9 mouse cellular contexts compared by ENCODE assay signal in the genomic region with DNA sequence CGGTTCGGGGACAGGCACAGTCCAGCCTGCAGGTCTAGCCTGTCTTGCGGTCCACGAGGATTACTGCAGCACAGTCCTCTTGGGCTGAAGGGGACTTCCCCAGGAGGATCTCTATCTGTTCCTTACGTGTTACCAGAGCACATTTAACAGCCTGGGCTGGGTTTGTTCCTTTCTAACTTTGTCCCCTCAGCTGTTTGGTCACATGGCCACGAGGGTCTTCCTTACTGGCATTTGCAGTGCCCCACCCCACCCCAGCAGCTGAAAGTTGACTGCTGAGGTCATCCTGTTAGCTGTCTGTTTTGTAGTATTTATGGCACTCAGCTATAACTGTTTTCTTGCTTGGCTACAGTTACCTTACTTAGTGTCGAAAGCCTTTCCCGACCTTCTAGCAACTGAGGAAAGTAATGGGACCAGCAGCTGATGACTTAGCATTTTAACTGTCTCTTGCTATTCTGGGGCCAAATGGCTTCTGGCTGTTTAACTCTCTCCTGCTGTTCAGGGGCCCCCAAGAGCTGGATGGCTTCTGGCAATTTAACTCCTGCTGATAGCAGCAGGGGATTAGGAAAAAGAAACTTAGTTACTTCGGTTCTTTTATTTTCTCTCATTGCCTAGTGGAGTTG. TPM values are rescaled to one million over a fixed set of nuclear protein-coding genes. Genes with fewer than 3 reads are reported as not detected.
DNase-seq lines count a peak whose midpoint lies in the region; ATAC-seq and TF ChIP-seq lines count a peak whose summit lies in the region.
"Had no signal": no experiment of that assay in that cellular context is flagged by ENCODE, and none has a peak within 500 bp of the region (broad histone marks: within the 10 kb centered on the region; RNA-seq: fewer than 3 reads in every experiment).

No protein-coding gene starts in this region.

- H3K4me1 ChIP-seq in limb, embryonic 14.5 days (ENCODE audit: control insufficient read depth, insufficient read depth, low read length): peaks cover 3% of the 10 kb centered on the region
- H3K4me1 ChIP-seq in hindbrain, embryonic 12.5 days: peaks cover 7% of the 10 kb centered on the region; the same call in 1 of the 2 replicates

- peak; percentile 19 for DNase-seq in layer of hippocampus, adult 9-11 months
- no peak for DNase-seq in layer of hippocampus, adult 18-20 months (ENCODE audit: low spot score in 2 of 2)
- DNase-seq in ZHBTc4 (ENCODE audit: low read depth, low spot score): peak; percentile 28
- peak; percentile 36 for DNase-seq in limb, embryonic 14.5 days (ENCODE audit: low spot score)
- DNase-seq in thymus, postnatal 14 days: peak; percentile 39
- DNase-seq in lung, postnatal 25 days (ENCODE audit: low spot score): no peak
- DNase-seq: adrenal gland, postnatal 25 days had no signal

- H3K36me3 ChIP-seq in limb, embryonic 14.5 days (ENCODE audit: control insufficient read depth, insufficient read depth, low read length): no peaks in the 10 kb centered on the region
- no peaks in the 10 kb centered on the region for H3K36me3 ChIP-seq in hindbrain, embryonic 12.5 days
- H3K36me3 ChIP-seq: hindbrain, embryonic 10.5 days had no signal

- WGBS in limb, embryonic 14.5 days: 18% methylated on average over 9 of the region's 9 CpGs
- WGBS in hindbrain, embryonic 12.5 days: 26% methylated on average over 9 of the region's 9 CpGs

- no peak for TF ChIP-seq POLR2A in limb, embryonic 14.5 days (IDR thresholded peaks at IDR 0.05; ENCODE audit: borderline replicate concordance, extremely low read depth, insufficient read depth, insufficient read length)

- no peak overlapping the region for H3K9ac ChIP-seq in limb, embryonic 14.5 days (ENCODE audit: low read depth, low read length, severe bottlenecking)
- H3K9ac ChIP-seq in hindbrain, embryonic 12.5 days: no peak overlapping the region

- no peaks in the 10 kb centered on the region for H3K27me3 ChIP-seq in limb, embryonic 14.5 days (ENCODE audit: control insufficient read depth, insufficient read depth, low read length)
- no peaks in the 10 kb centered on the region for H3K27me3 ChIP-seq in hindbrain, embryonic 12.5 days

- H3K9me3 ChIP-seq in limb, embryonic 14.5 days (ENCODE audit: control insufficient read depth, low read length): no peaks in the 10 kb centered on the region
- no peaks in the 10 kb centered on the region for H3K9me3 ChIP-seq in hindbrain, embryonic 12.5 days (replicated peaks)
- H3K9me3 ChIP-seq: hindbrain, embryonic 10.5 days had no signal

- no peak overlapping the region for H3K4me2 ChIP-seq in limb, embryonic 14.5 days (replicated peaks; ENCODE audit: low read depth, low read length, severe bottlenecking)
- no peak overlapping the region for H3K4me2 ChIP-seq in hindbrain, embryonic 12.5 days (replicated peaks)

- peak; percentile 80 for ATAC-seq in limb, embryonic 14.5 days (ENCODE audit: low FRiP score, low read depth)
- ATAC-seq in hindbrain, embryonic 12.5 days (ENCODE audit: low FRiP score): no peak

- H3K27ac ChIP-seq in limb, embryonic 14.5 days (replicated peaks; ENCODE audit: low read depth, low read length): no peak overlapping the region
- H3K27ac ChIP-seq in hindbrain, embryonic 12.5 days: no peak overlapping the region
- H3K27ac ChIP-seq: hindbrain, embryonic 10.5 days had no signal

- H3K4me3 ChIP-seq in limb, embryonic 14.5 days (replicated peaks; ENCODE audit: low read length): no peak overlapping the region
- no peak overlapping the region for H3K4me3 ChIP-seq in hindbrain, embryonic 12.5 days
- H3K4me3 ChIP-seq: hindbrain, embryonic 10.5 days had no signal

RNA-seq across cellular contexts. Expression of a gene that starts 11.8 kb away (rescaled TPM):
- total RNA-seq in layer of hippocampus, adult 18-20 months (2021): 1 to 10 TPM; 1.9 to 2.2 TPM
- 2.2 and 2.3 TPM in 2 replicates for polyA plus RNA-seq in limb, embryonic 14.5 days (2012; rRNA removed)
- polyA plus RNA-seq in limb, embryonic 14.5 days (2014; fragmentation: Nextera tagmentation; extraction: Ambion mirVana): 2.3 and 2.9 TPM in 2 replicates
- 0.87 and 0.96 TPM in 2 replicates for polyA plus RNA-seq in hindbrain, embryonic 12.5 days (2016; fragmentation: Nextera tagmentation; extraction: Ambion mirVana)

RNA-seq across cellular contexts. Expression of a gene that starts 11.8 kb away (rescaled TPM):
- 1 to 10 TPM; 2.2 to 2.3 TPM for total RNA-seq in layer of hippocampus, adult 18-20 months (2021)
- 3.6 and 4.1 TPM in 2 replicates for polyA plus RNA-seq in limb, embryonic 14.5 days (2012; rRNA removed)
- 5.1 and 5.2 TPM in 2 replicates for polyA plus RNA-seq in limb, embryonic 14.5 days (2014; fragmentation: Nextera tagmentation; extraction: Ambion mirVana)
- 1.9 and 2.0 TPM in 2 replicates for polyA plus RNA-seq in hindbrain, embryonic 12.5 days (2016; fragmentation: Nextera tagmentation; extraction: Ambion mirVana)

RNA-seq across cellular contexts. Expression of a gene that starts 39.7 kb away (rescaled TPM):
- total RNA-seq in layer of hippocampus, adult 18-20 months (2021): 10 to 100 TPM; 32.4 to 37.6 TPM
- polyA plus RNA-seq in limb, embryonic 14.5 days (2012; rRNA removed): 68.2 and 84.4 TPM in 2 replicates
- 120 and 123 TPM in 2 replicates for polyA plus RNA-seq in limb, embryonic 14.5 days (2014; fragmentation: Nextera tagmentation; extraction: Ambion mirVana)
- polyA plus RNA-seq in hindbrain, embryonic 12.5 days (2016; fragmentation: Nextera tagmentation; extraction: Ambion mirVana): 98.3 and 102 TPM in 2 replicates

RNA-seq across cellular contexts. Expression of a gene that starts 42.8 kb away (rescaled TPM):
- total RNA-seq in layer of hippocampus, adult 18-20 months (2021): 10 to 100 TPM; 20.1 TPM
- polyA plus RNA-seq in limb, embryonic 14.5 days (2012; rRNA removed): 14.8 and 15.4 TPM in 2 replicates
- 16.8 and 22.4 TPM in 2 replicates for polyA plus RNA-seq in limb, embryonic 14.5 days (2014; fragmentation: Nextera tagmentation; extraction: Ambion mirVana)
- polyA plus RNA-seq in hindbrain, embryonic 12.5 days (2016; fragmentation: Nextera tagmentation; extraction: Ambion mirVana): 22.5 and 24.2 TPM in 2 replicates

Comparison
In these comparisons a context has a peak if more than half of its experiments do, and no peak if none do; other contexts are left out.
1. DNase-seq: peak in layer of hippocampus, adult 9-11 months (single experiment), ZHBTc4 (single experiment), limb, embryonic 14.5 days (single experiment) and thymus, postnatal 14 days (single experiment); none in layer of hippocampus, adult 18-20 months (0 of 2) and lung, postnatal 25 days (single experiment).